10 mouse cellular contexts compared by ENCODE assay signal in the genomic region with DNA sequence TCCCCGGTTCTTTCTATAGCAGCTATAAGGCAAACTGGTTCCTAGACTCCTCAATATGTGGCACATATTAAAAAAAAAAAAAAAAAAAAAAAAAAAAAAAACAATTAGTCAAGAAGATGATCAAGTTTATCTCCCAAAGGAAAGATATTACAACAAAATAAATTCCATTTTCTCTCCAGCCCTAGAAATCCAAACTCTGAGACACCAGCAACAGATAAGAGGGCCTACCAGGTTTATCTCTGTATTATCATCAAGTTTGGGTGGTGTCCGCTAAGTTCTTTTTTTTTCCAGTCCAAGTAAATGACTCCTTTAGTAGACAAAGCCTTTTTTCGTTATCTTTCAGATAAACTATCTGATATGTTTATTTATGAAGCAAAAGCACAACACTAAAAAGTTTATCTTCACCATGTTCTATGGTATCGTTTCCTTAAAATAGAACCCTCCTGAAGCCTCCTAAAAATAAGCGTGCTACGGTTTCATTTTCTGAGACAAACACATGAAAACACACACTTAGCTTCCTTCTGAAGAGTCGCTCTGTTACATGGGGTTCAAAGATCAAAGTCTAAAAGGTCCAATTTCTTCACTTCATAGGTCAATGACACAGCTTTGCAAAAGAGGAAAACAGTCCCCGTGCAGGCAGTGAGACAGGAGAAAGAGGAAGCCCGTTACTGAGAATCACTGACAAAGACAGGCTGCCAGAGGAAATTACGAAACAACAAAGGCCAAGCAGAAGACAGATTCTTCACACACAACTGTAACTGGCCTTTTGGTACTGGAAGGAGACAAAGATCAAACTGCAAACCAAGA. TPM values are rescaled to one million over a fixed set of nuclear protein-coding genes. Genes with fewer than 3 reads are reported as not detected.
DNase-seq lines count a peak whose midpoint lies in the region; TF ChIP-seq lines count a peak whose summit lies in the region.
"Had no signal": no experiment of that assay in that cellular context is flagged by ENCODE, and none has a peak within 500 bp of the region (broad histone marks: within the 10 kb centered on the region; RNA-seq: fewer than 3 reads in every experiment).

No protein-coding gene starts in this region.

- intact Hi-C loops in heart, adult 2 months (cut with DNase I), result loop anchor here (5.0 kb wide), 1 partner anchor 83 kb away; no protein-coding TSS in a partner anchor
- intact Hi-C loops in heart, postnatal 10 days (cut with DNase I), result loop anchor here (5.0 kb wide), 1 partner anchor 238 kb away; no protein-coding TSS in a partner anchor
- intact Hi-C loops in left cerebral cortex, postnatal 10 days (cut with DNase I), result no loop called here
- intact Hi-C loops in gastrocnemius, postnatal 14 days (cut with DNase I; ENCODE audit: low total_unique reads), result no loop called here

- no peak overlapping the region for H3K9ac ChIP-seq in heart, adult 2 months (ENCODE audit: low read depth, low read length)
- H3K9ac ChIP-seq: heart, embryonic 15.5 days had no signal

- H3K27me3 ChIP-seq in heart, adult 2 months (ENCODE audit: control insufficient read depth, insufficient read depth, low read length), result no peaks in the 10 kb centered on the region
- H3K27me3 ChIP-seq: heart, embryonic 15.5 days had no signal

- H3K4me1 ChIP-seq in heart, adult 2 months (ENCODE audit: control insufficient read depth, insufficient read depth, low read length), result peaks cover 27% of the 10 kb centered on the region

- no peak for TF ChIP-seq CTCF in heart, adult 2 months (IDR thresholded peaks at IDR 0.05)

- H3K79me2 ChIP-seq in heart, adult 2 months (replicated peaks; ENCODE audit: control insufficient read depth, insufficient read depth, low read length), result peaks cover 15% of the 10 kb centered on the region

- no peak for TF ChIP-seq EP300 in heart, adult 2 months (IDR thresholded peaks at IDR 0.05; ENCODE audit: insufficient read depth, low read depth, low read length)

- 23% methylated on average over 10 of the region's 10 CpGs for WGBS in heart, adult 2 months

- DNase-seq in heart, adult 2 months, result peak in 1 of 2 experiments; percentile 55
- no peak for DNase-seq in heart, postnatal 10 days
- peak; percentile 66 for DNase-seq in MEL-GATA-1-ER (ENCODE audit: extremely low read depth, low read depth)
- peak; percentile 78 for DNase-seq in kidney, postnatal 14 days
- peak; percentile 62 to 70 for DNase-seq in monocyte, adult 2 months (ENCODE audit: low read depth in 1 of 2, low spot score in 2 of 2)
- DNase-seq in left cerebral cortex, postnatal 10 days (ENCODE audit: extremely low spot score in 1 of 2, low spot score in 2 of 2), result no peak
- no peak for DNase-seq in urinary bladder, postnatal 10 days (ENCODE audit: low spot score)
- no peak for DNase-seq in gastrocnemius, postnatal 14 days
- DNase-seq: right cerebral cortex, adult 18-20 months had no signal

- peaks cover 50% of the 10 kb centered on the region for H3K36me3 ChIP-seq in heart, adult 2 months (ENCODE audit: control insufficient read depth, insufficient read depth, low read length)

- TF ChIP-seq POLR2A in heart, adult 2 months (IDR thresholded peaks at IDR 0.05; ENCODE audit: insufficient read depth, low read depth, low read length), result no peak

- no peak overlapping the region for H3K4me3 ChIP-seq in heart, adult 2 months
- H3K4me3 ChIP-seq: heart, embryonic 15.5 days had no signal

- peak overlapping the region; percentile 55 for H3K27ac ChIP-seq in heart, adult 2 months

RNA-seq across cellular contexts. Expression of gene Foxo3, which starts 6.1 kb away (rescaled TPM):
- total RNA-seq in heart, adult 2 months (2021), result 10 to 100 TPM; 72.5 to 89.5 TPM
- polyA plus RNA-seq in heart, adult 2 months (2012; rRNA removed), result 26.7 and 32.7 TPM in 2 replicates
- 10 to 100 TPM; 44.1 to 68.3 TPM for total RNA-seq in heart, postnatal 10 days (2021)
- 10 to 100 TPM; 40.0 to 46.8 TPM for total RNA-seq in left cerebral cortex, postnatal 10 days (2021)
- 10 to 100 TPM; 22.8 to 45.1 TPM for total RNA-seq in gastrocnemius, postnatal 14 days (2021)

Comparison
In these comparisons a context has a peak if more than half of its experiments do, and no peak if none do; other contexts are left out.
1. DNase-seq: peak in MEL-GATA-1-ER (single experiment), kidney, postnatal 14 days (single experiment) and monocyte, adult 2 months (2 of 2); none in heart, postnatal 10 days (0 of 2), left cerebral cortex, postnatal 10 days (0 of 2), urinary bladder, postnatal 10 days (single experiment) and gastrocnemius, postnatal 14 days (single experiment).
2. intact Hi-C loops: an anchor here in heart, adult 2 months (5.0 kb wide) and heart, postnatal 10 days (5.0 kb wide); none called in left cerebral cortex, postnatal 10 days and gastrocnemius, postnatal 14 days.